Mouse (Mus musculus) gastrocnemius, adult 2 months (tissue): ENCODE measurements around the gene Olfml1. TPM values are rescaled to one million over a fixed set of nuclear protein-coding genes. Genes with fewer than 3 reads are reported as not detected.

Source experiments
- DNase-seq: peaks from one replicate; pipeline ENCODE4 v3.0.0; 2022
- H3K27ac ChIP-seq: fragments of 200-600 bp; 2 replicates; pipeline ENCODE4 v1.8.1; 2022; ENCODE audit warnings: mild to moderate bottlenecking
- H3K4me3 ChIP-seq: fragments of 200-600 bp; 2 replicates; pipeline ENCODE4 v1.8.1; 2022; ENCODE audit warnings: mild to moderate bottlenecking, moderate library complexity
- CTCF ChIP-seq: fragments of 200-600 bp; IDR thresholded peaks from 2 replicates; pipeline ENCODE4 v1.8.1; 2022; ENCODE audit warnings: antibody characterized with exemption, mild to moderate bottlenecking, moderate library complexity
- intact Hi-C: fragments of 180-260 bp; cut with DNase I; formaldehyde crosslinking; loops from one replicate; pipeline ENCODE4 v1.15.1; 2025
- total RNA-seq, 2 experiments: library from RNA; stranded (reverse); gene quantifications; 2 replicates each; pipeline ENCODE4 v1.2.3; 2021

Gene Olfml1
- total RNA-seq, 2 experiments from 2014 or later, result 2.0 to 2.6 TPM

GRCm38 (mm10) chr7:107560675-107561074, 6.6 kb upstream of the Olfml1 start:
- Histone ChIP-seq H3K27ac (no peak overlapping the region), H3K4me3 (no peak overlapping the region)
- intact Hi-C loops, result no loop called here
- TF ChIP-seq CTCF, result no peak
- no peak for DNase-seq

GRCm38 (mm10) chr7:107561584-107561983, 5.7 kb upstream of the Olfml1 start:
- TF ChIP-seq CTCF, result no peak
- no peak overlapping the region for H3K27ac ChIP-seq
- DNase-seq, result no peak
- no peak overlapping the region for H3K4me3 ChIP-seq
- intact Hi-C loops, result no loop called here

- intact Hi-C loops, result no loop called here
- DNase-seq, result no peak
- no peak overlapping the region for H3K27ac ChIP-seq
- TF ChIP-seq CTCF, result no peak
- H3K4me3 ChIP-seq, result no peak overlapping the region
Measured at GRCm38 (mm10) chr7:107563727-107564126, 3.5 kb upstream of the Olfml1 start.

GRCm38 (mm10) chr7:107567674-107568073, 428 bp downstream of the Olfml1 start:
- intact Hi-C loops, result no loop called here
- DNase-seq, result no peak
- H3K4me3 ChIP-seq, result peak overlapping the region; percentile 66

GRCm38 (mm10) chr7:107568971-107569370, 1.7 kb downstream of the Olfml1 start:
- peak overlapping the region; percentile 66 for H3K4me3 ChIP-seq
- no peak for TF ChIP-seq CTCF
- H3K27ac ChIP-seq, result peak overlapping the region; percentile 67; the same call in 1 of the 2 replicates
- intact Hi-C loops, result no loop called here
- DNase-seq, result peak; percentile 22

More at GRCm38 (mm10) chr7:107567674-107568073, 428 bp downstream of the Olfml1 start:
- peak overlapping the region; percentile 67 for H3K27ac ChIP-seq
- TF ChIP-seq CTCF, result no peak

- intact Hi-C loops, result no loop called here
- peak; percentile 10; the same call in 1 of the 2 replicates for TF ChIP-seq CTCF
- Histone ChIP-seq H3K4me3 (no peak overlapping the region), H3K27ac (no peak overlapping the region)
- DNase-seq, result no peak
Measured at GRCm38 (mm10) chr7:107573856-107574255, 6.6 kb downstream of the Olfml1 start.

- Histone ChIP-seq H3K4me3 (no peak overlapping the region), H3K27ac (no peak overlapping the region)
- intact Hi-C loops, result no loop called here
- DNase-seq, result no peak
- no peak for TF ChIP-seq CTCF
Measured at GRCm38 (mm10) chr7:107574276-107574675, 7.0 kb downstream of the Olfml1 start.

- no peak overlapping the region for H3K4me3 ChIP-seq
- peak overlapping the region; percentile 93 for H3K27ac ChIP-seq
- intact Hi-C loops, result loop anchor here (5.0 kb wide), 1 partner anchor 155 kb away; no protein-coding TSS in a partner anchor
- no peak for TF ChIP-seq CTCF
- DNase-seq, result peak; percentile 78
Measured at GRCm38 (mm10) chr7:107592641-107593040, 25.4 kb downstream of the Olfml1 start.

GRCm38 (mm10) chr7:107593904-107594303, 26.7 kb downstream of the Olfml1 start:
- intact Hi-C loops, result loop anchor here (2.0 to 5.0 kb wide), 2 partner anchors 71 to 153 kb away; no protein-coding TSS in a partner anchor
- DNase-seq, result peak; percentile 58
- Histone ChIP-seq H3K4me3 (peak overlapping the region; percentile 86), H3K27ac (peak overlapping the region; percentile 93)
- TF ChIP-seq CTCF, result no peak

- peak; percentile 65 for TF ChIP-seq CTCF
- peak overlapping the region; percentile 86 for H3K4me3 ChIP-seq
- DNase-seq, result peak; percentile 69
- H3K27ac ChIP-seq, result peak overlapping the region; percentile 93
- intact Hi-C loops, result loop anchor here (2.0 to 5.0 kb wide), 2 partner anchors 70 to 153 kb away; no protein-coding TSS in a partner anchor
Measured at GRCm38 (mm10) chr7:107594325-107594856, 27.1 kb downstream of the Olfml1 start.

- no peak for TF ChIP-seq CTCF
- intact Hi-C loops, result loop anchor here (2.0 to 5.0 kb wide), 3 partner anchors 42 to 152 kb away; no protein-coding TSS in a partner anchor
- Histone ChIP-seq H3K4me3 (peak within 1 kb of the TSS; percentile 86), H3K27ac (peak within 1 kb of the TSS; percentile 93)
- DNase-seq, result peak; percentile 97
Measured at GRCm38 (mm10) chr7:107594857-107595402, 27.7 kb downstream of the Olfml1 start, which contains the start of gene Ppfibp2. Gene Ppfibp2, plus strand, starts transcription at chr7:107595207.

- DNase-seq, result no peak
- peak overlapping the region; percentile 86 for H3K4me3 ChIP-seq
- no peak for TF ChIP-seq CTCF
- H3K27ac ChIP-seq, result peak overlapping the region; percentile 93
- intact Hi-C loops, result loop anchor here (2.0 to 5.0 kb wide), 2 partner anchors 42 to 69 kb away; no protein-coding TSS in a partner anchor
Measured at GRCm38 (mm10) chr7:107595426-107595825, 28.2 kb downstream of the Olfml1 start.

GRCm38 (mm10) chr7:107596753-107597152, 29.5 kb downstream of the Olfml1 start:
- no peak for DNase-seq
- intact Hi-C loops, result loop anchor here (5.0 kb wide), 1 partner anchor 41 kb away; no protein-coding TSS in a partner anchor
- peak overlapping the region; percentile 86 for H3K4me3 ChIP-seq
- H3K27ac ChIP-seq, result peak overlapping the region; percentile 93; the same call in 1 of the 2 replicates
- no peak for TF ChIP-seq CTCF
